Mouse (Mus musculus): Measurements from ENCODE around the gene Lemd1. TPM values are rescaled to one million over a fixed set of nuclear protein-coding genes. Genes with fewer than 3 reads are reported as not detected.

Gene Lemd1
- polyA plus RNA-seq, 1 experiment: not detected

DNA sequence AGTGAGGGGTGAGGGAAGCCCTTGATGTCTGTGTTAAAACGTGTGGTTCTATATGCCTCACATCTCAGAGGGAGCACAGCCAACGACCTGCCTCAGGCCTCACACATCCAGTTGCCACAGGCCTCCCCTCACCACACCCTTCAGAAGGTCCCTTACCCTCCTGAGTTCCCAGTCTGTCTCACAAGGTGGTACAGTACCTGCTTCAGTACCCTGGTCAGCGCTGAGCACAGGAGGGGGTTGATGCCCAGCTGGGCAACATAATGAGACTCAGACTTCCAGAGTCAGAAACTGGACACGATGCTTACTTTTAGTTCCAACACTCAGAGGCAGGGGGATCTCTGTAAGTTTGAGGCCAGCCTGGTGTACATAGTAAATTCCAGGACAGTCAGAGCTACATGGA, 115.6 kb downstream of the Lemd1 start:
- WGBS: 38% methylated on average over 4 of the region's 4 CpGs
- Histone ChIP-seq H3K4me1 (ENCODE audit: control insufficient read depth, insufficient read depth, low read length) (peaks cover 3% of the 10 kb centered on the region), H3K27ac (ENCODE audit: control insufficient read depth, insufficient read depth, low read depth, low read length, poor library complexity) (no peak overlapping the region), H3K4me3 (replicated peaks; ENCODE audit: control insufficient read depth, low read depth, low read length) (no peak overlapping the region)
- TF ChIP-seq CTCF (IDR thresholded peaks at IDR 0.05; ENCODE audit: control insufficient read depth, insufficient read depth, low read length) (no peak), POLR2A (IDR thresholded peaks at IDR 0.05; ENCODE audit: borderline replicate concordance, control insufficient read depth, low read depth, low read length) (no peak)

DNA sequence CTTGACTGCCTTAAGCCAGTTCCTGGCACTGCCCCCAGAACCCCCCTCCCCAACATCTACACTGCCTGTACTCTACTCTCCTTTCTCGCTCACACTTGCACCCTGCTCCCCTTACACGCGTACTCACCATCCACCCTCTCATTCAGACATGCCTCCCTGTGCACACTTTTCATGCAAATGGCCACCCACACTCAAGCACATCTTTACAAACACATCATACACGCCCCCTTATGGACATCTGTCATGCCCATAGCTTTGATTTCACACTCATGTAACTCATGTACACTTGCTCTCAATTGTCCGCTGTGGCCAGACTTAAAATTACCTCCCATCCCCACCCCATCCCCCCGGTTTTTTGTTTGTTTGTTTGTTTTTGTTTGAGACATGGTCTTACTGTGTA, 116.7 kb downstream of the Lemd1 start:
- 84% methylated on average over 6 of the region's 6 CpGs for WGBS
- Histone ChIP-seq H3K4me3 (replicated peaks; ENCODE audit: control insufficient read depth, low read depth, low read length) (no peak overlapping the region), H3K27ac (ENCODE audit: control insufficient read depth, insufficient read depth, low read depth, low read length, poor library complexity) (no peak overlapping the region), H3K4me1 (ENCODE audit: control insufficient read depth, insufficient read depth, low read length) (peaks cover 8% of the 10 kb centered on the region)
- no peak for TF ChIP-seq CTCF (IDR thresholded peaks at IDR 0.05; ENCODE audit: control insufficient read depth, insufficient read depth, low read length)
- no peak for TF ChIP-seq POLR2A (IDR thresholded peaks at IDR 0.05; ENCODE audit: borderline replicate concordance, control insufficient read depth, low read depth, low read length)

DNA sequence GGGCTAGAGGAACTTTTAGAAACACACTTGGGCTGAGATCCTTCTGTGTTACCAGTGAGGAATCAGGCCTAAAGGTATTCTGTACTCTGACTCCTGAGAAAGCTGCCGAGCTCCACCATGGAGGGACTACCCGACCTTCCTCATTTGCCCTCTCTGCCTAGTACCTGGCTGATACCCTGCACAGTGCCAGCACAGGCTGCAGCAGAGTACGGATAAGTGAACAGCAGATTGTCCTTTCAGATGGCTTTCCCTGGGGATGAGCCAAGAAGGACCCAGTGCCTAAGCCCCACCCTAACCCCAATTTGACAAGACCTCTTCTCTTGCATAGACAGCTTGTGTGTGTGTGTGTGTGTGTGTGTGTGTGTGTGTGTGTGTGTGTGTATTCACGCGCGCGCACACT, 117.4 kb downstream of the Lemd1 start:
- H3K4me3 ChIP-seq (replicated peaks; ENCODE audit: control insufficient read depth, low read depth, low read length): no peak overlapping the region
- H3K27ac ChIP-seq (ENCODE audit: control insufficient read depth, insufficient read depth, low read depth, low read length, poor library complexity): no peak overlapping the region
- TF ChIP-seq CTCF (IDR thresholded peaks at IDR 0.05; ENCODE audit: control insufficient read depth, insufficient read depth, low read length): no peak
- TF ChIP-seq POLR2A (IDR thresholded peaks at IDR 0.05; ENCODE audit: borderline replicate concordance, control insufficient read depth, low read depth, low read length): no peak
- 81% methylated on average over 7 of the region's 7 CpGs for WGBS
- H3K4me1 ChIP-seq (ENCODE audit: control insufficient read depth, insufficient read depth, low read length): peaks cover 8% of the 10 kb centered on the region

Other genes with a start within 250 kb of the Lemd1 start
- 1.5 and 1.7 TPM in 2 replicates for gene Slc45a3, start 228.5 kb upstream of the Lemd1 start, polyA plus RNA-seq (2011; ENCODE audit: insufficient read depth, insufficient read length, low replicate concordance, missing spikeins)
- 73.2 and 91.1 TPM in 2 replicates for gene Elk4, start 183.8 kb upstream of the Lemd1 start, polyA plus RNA-seq (2011; ENCODE audit: insufficient read depth, insufficient read length, low replicate concordance, missing spikeins)
- not detected in 2 replicates for gene Mfsd4a, start 123.4 kb upstream of the Lemd1 start, polyA plus RNA-seq (2011; ENCODE audit: insufficient read depth, insufficient read length, low replicate concordance, missing spikeins)
- gene Cdk18, start 51.7 kb upstream of the Lemd1 start, polyA plus RNA-seq (2011; ENCODE audit: insufficient read depth, insufficient read length, low replicate concordance, missing spikeins): 1.3 and 3.8 TPM in 2 replicates
- not detected in 2 replicates for gene AC124108.1, start within 50 bp of the Lemd1 start, polyA plus RNA-seq (2011; ENCODE audit: insufficient read depth, insufficient read length, low replicate concordance, missing spikeins)
- gene Gm10188, start 38.3 kb downstream of the Lemd1 start, polyA plus RNA-seq (2011; ENCODE audit: insufficient read depth, insufficient read length, low replicate concordance, missing spikeins): not detected in 2 replicates
- gene Klhdc8a, start 107.2 kb downstream of the Lemd1 start, polyA plus RNA-seq (2011; ENCODE audit: insufficient read depth, insufficient read length, low replicate concordance, missing spikeins): not detected in 2 replicates
- 5.2 and 16.4 TPM in 2 replicates for gene Nuak2, start 124.7 kb downstream of the Lemd1 start, polyA plus RNA-seq (2011; ENCODE audit: insufficient read depth, insufficient read length, low replicate concordance, missing spikeins)
- gene Tmcc2, start 199.8 kb downstream of the Lemd1 start, polyA plus RNA-seq (2011; ENCODE audit: insufficient read depth, insufficient read length, low replicate concordance, missing spikeins): 246 and 316 TPM in 2 replicates
- gene Dstyk, start 226.1 kb downstream of the Lemd1 start, polyA plus RNA-seq (2011; ENCODE audit: insufficient read depth, insufficient read length, low replicate concordance, missing spikeins): 9.6 and 13.7 TPM in 2 replicates